Mouse (Mus musculus) bone marrow, adult 2 months (tissue): ENCODE measurements around the gene Ncln.

Experiments used
- CTCF ChIP-seq: fragments of 200-500 bp; IDR thresholded peaks from 2 replicates; pipeline ENCODE4 v1.5.1; 2011; ENCODE audit warnings: low read length, control low read depth; ENCODE audit not compliant: control insufficient read depth, insufficient read depth
- POLR2A ChIP-seq: fragments of 200-500 bp; IDR thresholded peaks from 2 replicates; pipeline ENCODE4 v1.6.1; 2011; ENCODE audit warnings: low read depth, mild to moderate bottlenecking, control low read depth, low read length, borderline replicate concordance; ENCODE audit not compliant: control insufficient read depth

DNA sequence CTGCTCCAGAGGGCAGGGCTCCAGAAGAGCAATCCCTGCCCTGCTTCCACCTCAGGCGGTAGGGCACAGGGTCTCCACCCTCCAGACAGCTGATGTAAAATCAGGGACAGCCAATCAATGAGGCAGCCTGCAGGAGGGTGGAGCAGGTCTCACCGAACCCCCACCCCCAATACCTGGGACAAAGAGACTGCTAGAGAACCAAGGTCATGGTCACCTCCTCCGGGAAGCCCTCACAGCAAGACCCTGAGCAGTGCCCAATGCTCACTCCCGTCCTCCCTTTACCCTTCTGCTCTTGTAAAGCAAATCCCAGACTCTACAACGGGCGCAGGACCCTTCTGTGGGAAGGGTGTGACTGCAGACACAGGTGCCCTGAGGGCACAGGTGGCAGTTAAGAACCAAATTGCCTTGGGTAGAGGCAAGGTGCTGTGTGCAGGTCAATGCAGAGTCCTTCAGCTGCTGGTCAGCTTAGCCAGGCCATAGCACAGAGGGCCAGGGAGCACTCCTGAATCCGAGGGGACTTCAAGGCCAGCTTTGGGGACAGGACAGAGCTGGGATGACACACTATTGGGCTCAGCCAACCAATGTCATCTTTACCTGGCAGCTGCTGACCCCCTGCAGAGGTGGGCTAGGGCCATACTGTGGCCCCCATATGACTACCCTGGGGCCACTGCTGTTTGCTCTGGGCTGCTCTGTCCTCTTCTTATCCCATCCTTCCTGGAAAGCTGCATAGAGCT lies 46.7 kb upstream of the Ncln start:
- TF ChIP-seq CTCF (no peak), POLR2A (no peak)
